ENCODE assay signal across 16 mouse cellular contexts in genomic region chr2:168396316-168396715, GRCm38 (mm10).
"Had no signal": no experiment of that assay in that cellular context is flagged by ENCODE, and none has a peak within 500 bp of the region (broad histone marks: within the 10 kb centered on the region; RNA-seq: fewer than 3 reads in every experiment).

No protein-coding gene starts in this region.

- H3K4me3 ChIP-seq: neural tube, embryonic 12.5 days; neural tube, embryonic 13.5 days; neural tube, embryonic 15.5 days; stomach, embryonic 15.5 days had no signal

- H3K9ac ChIP-seq: neural tube, embryonic 12.5 days; neural tube, embryonic 13.5 days; neural tube, embryonic 15.5 days; stomach, embryonic 15.5 days had no signal

- H3K4me1 ChIP-seq: stomach, embryonic 15.5 days had no signal

- H3K36me3 ChIP-seq: neural tube, embryonic 12.5 days; neural tube, embryonic 13.5 days; neural tube, embryonic 15.5 days; stomach, embryonic 15.5 days had no signal

- H3K9me3 ChIP-seq: neural tube, embryonic 12.5 days; neural tube, embryonic 13.5 days; neural tube, embryonic 15.5 days; stomach, embryonic 15.5 days had no signal

- H3K4me2 ChIP-seq: neural tube, embryonic 12.5 days; neural tube, embryonic 13.5 days; neural tube, embryonic 15.5 days; stomach, embryonic 15.5 days had no signal

- H3K27me3 ChIP-seq: neural tube, embryonic 12.5 days; neural tube, embryonic 13.5 days; neural tube, embryonic 15.5 days; stomach, embryonic 15.5 days had no signal

- H3K27ac ChIP-seq: neural tube, embryonic 12.5 days; neural tube, embryonic 13.5 days; neural tube, embryonic 15.5 days; stomach, embryonic 15.5 days; stomach, postnatal 0 days had no signal

- DNase-seq: retina, postnatal 1 day; right cerebral cortex, adult 18-20 months; right cerebral cortex, postnatal 14 days; right cerebral cortex, postnatal 25 days; right cerebral cortex, postnatal 4 days; spleen, adult 18-20 months; thymus, adult 18-20 months; thymus, adult 2 months; thymus, postnatal 25 days; thymus, postnatal 36 days; thymus, postnatal 4 days had no signal
